Mouse (Mus musculus) erythroblast, embryonic 14.5 days (primary cell): Measurements from ENCODE around the gene 1700014D04Rik.

Experiments
- GATA1 ChIP-seq: IDR thresholded peaks from 2 replicates; pipeline ENCODE4 v1.6.1; 2012; ENCODE audit warnings: low read length, inconsistent platforms, mixed read lengths
- TAL1 ChIP-seq: IDR thresholded peaks from 3 replicates; pipeline ENCODE4 v1.6.1; 2012; ENCODE audit warnings: low read length, inconsistent platforms, mixed read lengths

DNA sequence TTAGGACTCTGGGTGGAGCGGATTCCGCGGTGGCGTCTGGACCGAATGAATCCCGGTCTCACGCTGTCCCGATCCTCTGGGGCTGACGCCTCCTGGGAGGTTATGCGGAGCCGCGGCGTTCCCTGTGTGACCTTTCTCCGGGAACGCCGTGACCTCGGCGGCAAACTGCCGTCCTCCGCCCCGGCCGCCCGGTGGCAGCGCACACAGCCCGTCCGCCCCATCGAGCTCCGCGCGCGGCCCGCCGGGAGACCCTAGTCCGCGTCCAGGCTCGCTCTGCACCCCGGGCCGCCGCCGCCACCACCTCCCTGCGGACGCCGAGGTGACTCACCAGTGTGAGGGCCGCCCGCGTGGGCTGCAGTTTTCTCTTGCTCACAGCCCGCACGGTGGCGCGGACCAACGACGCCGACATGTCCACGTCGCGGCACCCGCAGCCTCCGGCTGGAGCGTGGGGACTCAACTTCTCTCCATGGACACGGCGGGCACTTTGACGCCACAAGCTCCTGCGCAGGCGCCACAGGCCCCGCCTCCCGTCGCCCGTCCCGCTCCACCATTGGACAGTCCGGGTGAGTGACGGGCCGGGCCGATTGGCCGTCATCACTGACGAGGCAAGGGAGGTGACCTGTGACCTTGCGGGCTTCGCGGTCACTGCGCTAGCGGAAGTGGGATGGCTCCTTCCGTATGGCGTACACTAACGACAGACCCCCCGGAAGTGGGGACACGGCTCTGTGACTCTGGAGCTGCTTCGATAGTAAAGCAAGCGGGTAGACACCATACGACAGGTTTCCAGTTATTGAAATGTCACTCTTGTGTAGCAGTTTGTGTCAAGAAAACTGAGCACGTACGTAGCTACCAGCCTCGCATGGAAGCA lies 23.0 kb upstream of the 1700014D04Rik start, which contains the start of gene Isca1:
- TF ChIP-seq GATA1 = no peak
- TF ChIP-seq TAL1 = no peak
